Mouse (Mus musculus): Measurements from ENCODE around the gene 4930432M17Rik. TPM values are rescaled to one million over a fixed set of nuclear protein-coding genes. Genes with fewer than 3 reads are reported as not detected.

Gene 4930432M17Rik
- total RNA-seq, 4 experiments from 2014 or later = not detected

Other genes starting within 250 kb of the 4930432M17Rik start
- gene Cnn3, start 244.3 kb upstream of the 4930432M17Rik start, total RNA-seq (2022) = 10 to 100 TPM; 30.4 to 35.4 (median 33.8) TPM
- gene Slc44a3, start 138.4 kb upstream of the 4930432M17Rik start, total RNA-seq (2022) = under 1 TPM in 1 of 4 experiments, not detected in 3; 0.17 TPM
- gene F3, start 52.8 kb downstream of the 4930432M17Rik start, total RNA-seq (2022) = 10 to 100 TPM; 21.5 to 33.6 (median 24.0) TPM
- 10 to 100 TPM; 77.8 to 82.1 (median 79.9) TPM for gene Abcd3, start 144.5 kb downstream of the 4930432M17Rik start, total RNA-seq (2022)

Data from heart, adult 8-10 months (tissue).